Mouse (Mus musculus): Measurements from ENCODE around the gene Lonp2. TPM values are rescaled to one million over a fixed set of nuclear protein-coding genes. Genes with fewer than 3 reads are reported as not detected.

Gene Lonp2
- polyA plus RNA-seq, 1 experiment from 2014 or later, result 56.1 TPM

DNA sequence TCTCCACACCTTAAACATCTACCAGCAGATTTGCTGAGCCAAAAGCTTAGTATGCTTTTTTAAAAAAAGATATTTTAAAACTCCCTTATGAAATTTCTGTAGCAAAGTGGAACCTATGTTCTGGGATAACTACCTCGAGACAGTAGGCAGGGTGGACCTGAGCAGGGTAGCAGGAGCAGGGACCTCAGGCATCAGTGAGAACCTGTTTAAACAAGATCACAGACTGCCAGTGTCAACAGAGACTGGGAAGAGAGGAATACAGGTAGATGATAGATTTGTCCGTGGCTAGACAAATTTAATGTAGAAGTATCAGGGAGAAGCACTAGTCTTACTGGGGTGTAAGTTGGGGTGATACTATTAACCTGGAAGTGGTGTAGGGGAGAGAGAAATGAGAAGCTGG, 10.0 kb upstream of the Lonp2 start:
- Histone ChIP-seq H3K4me3 (ENCODE audit: low read length) (no peak overlapping the region), H3K9me3 (ENCODE audit: control insufficient read depth, low read length) (no peaks in the 10 kb centered on the region; the same call in 1 of the 2 replicates), H3K27ac (ENCODE audit: low read length) (no peak overlapping the region), H3K4me1 (replicated peaks; ENCODE audit: control insufficient read depth, insufficient read depth, low read length) (no peaks in the 10 kb centered on the region), H3K27me3 (ENCODE audit: control insufficient read depth, insufficient read depth, low read depth, low read length) (no peaks in the 10 kb centered on the region), H3K4me2 (ENCODE audit: low read depth, low read length) (no peak overlapping the region), H3K9ac (ENCODE audit: low read length) (no peak overlapping the region), H3K36me3 (ENCODE audit: control insufficient read depth, insufficient read depth, low read length) (no peaks in the 10 kb centered on the region)
- 38% methylated on average over 2 of the region's 2 CpGs for WGBS
- ATAC-seq (ENCODE audit: low read depth), result no peak

DNA sequence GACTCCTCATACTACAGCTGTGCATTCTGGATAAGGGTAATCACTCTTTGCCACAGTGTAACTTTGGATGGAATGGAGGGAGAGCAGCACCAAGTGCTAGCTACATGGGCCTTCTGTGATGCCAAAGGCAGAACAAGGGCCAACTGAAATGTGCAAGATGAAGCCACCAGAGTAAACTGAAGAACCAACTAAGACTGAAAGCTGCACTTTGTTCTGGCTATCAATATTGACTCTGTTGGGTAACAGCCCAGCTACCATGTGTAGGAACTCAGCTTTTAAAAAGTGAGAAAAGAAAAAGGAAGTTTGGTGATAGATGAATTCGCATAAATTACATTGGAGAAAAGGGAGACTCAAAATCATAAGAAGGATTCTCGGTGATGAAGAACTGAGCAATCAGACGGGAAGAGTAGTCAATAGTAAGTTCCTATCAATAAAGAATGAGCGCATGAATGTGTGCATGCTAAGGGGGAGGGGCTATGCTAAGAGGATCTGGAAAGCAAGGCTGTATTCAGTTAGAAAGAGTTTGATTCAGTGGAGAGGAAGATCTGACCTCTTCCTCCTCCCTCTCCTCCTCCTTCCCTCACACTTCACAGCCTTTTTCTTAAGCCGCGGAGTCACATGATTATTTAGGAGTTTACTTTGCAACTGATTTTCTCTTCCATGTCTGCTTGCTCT, 8.6 kb upstream of the Lonp2 start:
- Histone ChIP-seq H3K27ac (ENCODE audit: low read length) (no peak overlapping the region), H3K4me3 (ENCODE audit: low read length) (no peak overlapping the region), H3K27me3 (ENCODE audit: control insufficient read depth, insufficient read depth, low read depth, low read length) (no peaks in the 10 kb centered on the region), H3K9me3 (ENCODE audit: control insufficient read depth, low read length) (no peaks in the 10 kb centered on the region; the same call in 1 of the 2 replicates), H3K36me3 (ENCODE audit: control insufficient read depth, insufficient read depth, low read length) (no peaks in the 10 kb centered on the region), H3K9ac (ENCODE audit: low read length) (no peak overlapping the region), H3K4me1 (replicated peaks; ENCODE audit: control insufficient read depth, insufficient read depth, low read length) (no peaks in the 10 kb centered on the region), H3K4me2 (ENCODE audit: low read depth, low read length) (no peak overlapping the region)
- ATAC-seq (ENCODE audit: low read depth), result no peak
- WGBS, result 79% methylated on average over 6 of the region's 6 CpGs

DNA sequence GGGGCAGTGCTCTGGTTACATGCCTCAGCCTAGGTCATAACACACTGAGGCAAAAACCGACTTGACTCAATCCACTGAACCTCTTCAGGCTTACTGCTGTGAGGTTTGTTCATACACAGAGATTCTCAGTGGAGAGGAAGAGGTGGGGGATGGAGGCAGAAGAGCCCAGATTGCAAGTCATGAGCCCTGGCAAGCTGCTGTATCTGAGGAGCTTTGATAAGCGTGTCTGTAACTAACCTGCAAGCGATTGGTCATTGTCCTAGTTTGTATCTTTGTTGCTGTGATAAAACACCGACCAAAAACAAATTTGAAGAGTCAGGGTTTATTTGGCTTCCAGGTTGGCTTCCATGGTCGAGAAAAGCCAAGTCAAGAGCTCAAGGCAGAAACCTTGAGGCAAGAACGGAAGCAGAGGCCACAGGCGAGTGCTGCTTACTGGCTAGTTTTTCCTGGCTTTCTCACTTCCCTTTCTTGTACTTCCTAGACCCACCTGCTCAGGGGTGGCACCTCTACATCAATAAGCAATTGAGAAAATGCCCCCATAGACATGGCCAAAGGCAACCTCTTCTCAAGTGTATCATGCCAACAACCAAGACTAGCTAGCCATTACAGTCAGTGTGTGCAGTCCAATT, 6.0 kb upstream of the Lonp2 start:
- no peaks in the 10 kb centered on the region for H3K27me3 ChIP-seq (ENCODE audit: control insufficient read depth, insufficient read depth, low read depth, low read length)
- no peaks in the 10 kb centered on the region for H3K9me3 ChIP-seq (ENCODE audit: control insufficient read depth, low read length)
- H3K9ac ChIP-seq (ENCODE audit: low read length), result no peak overlapping the region
- no peaks in the 10 kb centered on the region for H3K4me1 ChIP-seq (replicated peaks; ENCODE audit: control insufficient read depth, insufficient read depth, low read length)
- H3K27ac ChIP-seq (ENCODE audit: low read length), result no peak overlapping the region
- H3K4me2 ChIP-seq (ENCODE audit: low read depth, low read length), result no peak overlapping the region
- H3K36me3 ChIP-seq (ENCODE audit: control insufficient read depth, insufficient read depth, low read length), result no peaks in the 10 kb centered on the region
- ATAC-seq (ENCODE audit: low read depth), result no peak
- H3K4me3 ChIP-seq (ENCODE audit: low read length), result no peak overlapping the region
- WGBS, result 65% methylated on average over 7 of the region's 7 CpGs

DNA sequence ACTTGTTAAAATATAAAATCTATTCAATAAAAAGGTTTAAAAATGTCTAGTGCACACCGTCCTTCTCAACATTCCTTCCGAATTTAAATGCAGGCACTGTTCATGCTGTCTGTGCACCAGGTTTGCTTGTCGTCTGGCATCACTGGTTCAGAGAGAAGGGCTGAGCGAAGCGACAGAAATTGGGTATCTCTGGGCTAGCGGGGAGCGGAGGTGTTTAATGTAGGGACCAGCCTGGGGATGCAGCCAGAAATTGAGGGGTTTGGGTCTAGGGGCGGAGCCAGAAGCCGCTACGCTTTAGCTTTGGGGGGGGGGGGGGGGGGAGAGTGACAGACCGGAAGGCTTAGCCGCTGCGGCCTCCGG, 312 bp upstream of the Lonp2 start:
- H3K36me3 ChIP-seq (ENCODE audit: control insufficient read depth, insufficient read depth, low read length), result no peaks in the 10 kb centered on the region
- no peak for ATAC-seq (ENCODE audit: low read depth)
- no peaks in the 10 kb centered on the region for H3K27me3 ChIP-seq (ENCODE audit: control insufficient read depth, insufficient read depth, low read depth, low read length)
- H3K4me3 ChIP-seq (ENCODE audit: low read length), result peak overlapping the region; percentile 96
- peaks cover 9% of the 10 kb centered on the region for H3K4me1 ChIP-seq (replicated peaks; ENCODE audit: control insufficient read depth, insufficient read depth, low read length)
- peak overlapping the region; percentile 59; the same call in 1 of the 2 replicates for H3K27ac ChIP-seq (ENCODE audit: low read length)
- peak overlapping the region; percentile 77 for H3K9ac ChIP-seq (ENCODE audit: low read length)
- H3K4me2 ChIP-seq (ENCODE audit: low read depth, low read length), result peak overlapping the region; percentile 72
- 1% methylated on average over 13 of the region's 14 CpGs for WGBS
- H3K9me3 ChIP-seq (ENCODE audit: control insufficient read depth, low read length), result no peaks in the 10 kb centered on the region

DNA sequence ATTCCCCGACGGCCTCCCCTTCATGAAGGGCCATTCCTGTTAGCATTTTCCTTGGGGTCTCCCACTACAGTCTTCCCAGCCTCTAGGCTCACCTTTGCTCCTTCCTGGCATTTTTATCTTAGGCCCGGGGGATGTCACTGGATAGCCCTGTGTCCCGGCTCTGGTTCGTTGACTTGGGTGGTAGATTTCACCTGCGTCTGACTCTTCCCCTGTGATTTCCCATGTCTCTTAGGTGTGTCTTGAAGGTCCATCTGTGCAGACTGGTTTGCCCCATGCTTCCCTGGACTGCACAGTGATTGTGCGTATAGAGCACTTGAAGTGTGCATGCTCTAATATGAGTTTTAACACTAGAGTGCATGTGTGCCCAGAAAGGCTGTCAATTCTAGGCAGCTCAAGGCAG, 1.1 kb downstream of the Lonp2 start:
- H3K9ac ChIP-seq (ENCODE audit: low read length), result peak overlapping the region; percentile 82
- 26% methylated on average over 7 of the region's 7 CpGs for WGBS
- no peak overlapping the region for H3K27ac ChIP-seq (ENCODE audit: low read length)
- H3K36me3 ChIP-seq (ENCODE audit: control insufficient read depth, insufficient read depth, low read length), result no peaks in the 10 kb centered on the region
- ATAC-seq (ENCODE audit: low read depth), result no peak
- H3K9me3 ChIP-seq (ENCODE audit: control insufficient read depth, low read length), result no peaks in the 10 kb centered on the region
- no peaks in the 10 kb centered on the region for H3K27me3 ChIP-seq (ENCODE audit: control insufficient read depth, insufficient read depth, low read depth, low read length)
- peak overlapping the region; percentile 96 for H3K4me3 ChIP-seq (ENCODE audit: low read length)
- H3K4me1 ChIP-seq (replicated peaks; ENCODE audit: control insufficient read depth, insufficient read depth, low read length), result peaks cover 9% of the 10 kb centered on the region
- peak overlapping the region; percentile 72 for H3K4me2 ChIP-seq (ENCODE audit: low read depth, low read length)

DNA sequence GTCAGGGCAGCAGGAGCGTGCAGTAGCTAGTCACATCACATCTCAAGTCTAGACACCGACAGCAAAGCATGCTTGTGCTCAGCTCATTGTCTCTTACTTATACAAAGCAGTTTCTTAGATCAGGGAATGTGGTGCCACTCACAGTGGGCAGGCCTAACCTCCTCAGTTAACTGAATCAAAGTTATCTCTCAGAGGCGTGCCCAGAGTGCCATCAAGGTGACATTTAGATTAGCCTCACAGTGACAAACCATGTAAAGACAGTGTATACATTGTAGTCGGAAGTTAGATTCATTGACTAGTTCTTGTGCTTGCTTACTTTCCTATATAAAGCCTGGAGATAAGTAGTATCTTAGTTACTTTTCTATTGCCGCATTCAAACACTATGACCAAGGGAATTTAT, 6.4 kb downstream of the Lonp2 start:
- H3K27me3 ChIP-seq (ENCODE audit: control insufficient read depth, insufficient read depth, low read depth, low read length), result no peaks in the 10 kb centered on the region
- no peak overlapping the region for H3K4me2 ChIP-seq (ENCODE audit: low read depth, low read length)
- ATAC-seq (ENCODE audit: low read depth), result no peak
- peaks cover 4% of the 10 kb centered on the region for H3K4me1 ChIP-seq (replicated peaks; ENCODE audit: control insufficient read depth, insufficient read depth, low read length)
- H3K36me3 ChIP-seq (ENCODE audit: control insufficient read depth, insufficient read depth, low read length), result peaks cover 8% of the 10 kb centered on the region; the same call in 1 of the 2 replicates
- H3K9ac ChIP-seq (ENCODE audit: low read length), result no peak overlapping the region
- WGBS, result 85% methylated on average over 5 of the region's 5 CpGs
- no peaks in the 10 kb centered on the region for H3K9me3 ChIP-seq (ENCODE audit: control insufficient read depth, low read length)
- no peak overlapping the region for H3K4me3 ChIP-seq (ENCODE audit: low read length)
- no peak overlapping the region for H3K27ac ChIP-seq (ENCODE audit: low read length)

DNA sequence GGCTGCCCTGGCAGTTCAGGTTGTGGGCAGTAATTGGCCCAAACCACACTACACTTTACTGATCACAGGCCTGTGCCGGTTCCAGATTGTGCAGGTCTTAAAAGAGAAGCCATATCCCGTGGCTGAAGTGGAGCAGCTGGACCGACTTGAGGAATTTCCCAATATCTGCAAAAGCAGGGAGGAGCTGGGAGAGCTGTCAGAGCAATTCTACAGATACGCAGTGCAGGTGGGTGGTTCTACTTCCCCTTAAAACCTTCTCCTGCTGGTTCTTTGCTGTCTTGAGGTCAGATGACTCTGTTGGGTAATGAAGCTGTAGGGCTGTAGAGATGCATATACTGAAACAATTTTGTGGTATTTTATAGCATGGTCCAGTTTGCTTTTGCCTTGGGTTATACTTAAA, 7.6 kb downstream of the Lonp2 start:
- H3K27me3 ChIP-seq (ENCODE audit: control insufficient read depth, insufficient read depth, low read depth, low read length), result no peaks in the 10 kb centered on the region
- no peak for ATAC-seq (ENCODE audit: low read depth)
- no peak overlapping the region for H3K4me3 ChIP-seq (ENCODE audit: low read length)
- 79% methylated on average over 4 of the region's 4 CpGs for WGBS
- no peak overlapping the region for H3K4me2 ChIP-seq (ENCODE audit: low read depth, low read length)
- H3K9me3 ChIP-seq (ENCODE audit: control insufficient read depth, low read length), result no peaks in the 10 kb centered on the region
- H3K36me3 ChIP-seq (ENCODE audit: control insufficient read depth, insufficient read depth, low read length), result peaks cover 11% of the 10 kb centered on the region
- no peaks in the 10 kb centered on the region for H3K4me1 ChIP-seq (replicated peaks; ENCODE audit: control insufficient read depth, insufficient read depth, low read length)
- no peak overlapping the region for H3K27ac ChIP-seq (ENCODE audit: low read length)
- no peak overlapping the region for H3K9ac ChIP-seq (ENCODE audit: low read length)

DNA sequence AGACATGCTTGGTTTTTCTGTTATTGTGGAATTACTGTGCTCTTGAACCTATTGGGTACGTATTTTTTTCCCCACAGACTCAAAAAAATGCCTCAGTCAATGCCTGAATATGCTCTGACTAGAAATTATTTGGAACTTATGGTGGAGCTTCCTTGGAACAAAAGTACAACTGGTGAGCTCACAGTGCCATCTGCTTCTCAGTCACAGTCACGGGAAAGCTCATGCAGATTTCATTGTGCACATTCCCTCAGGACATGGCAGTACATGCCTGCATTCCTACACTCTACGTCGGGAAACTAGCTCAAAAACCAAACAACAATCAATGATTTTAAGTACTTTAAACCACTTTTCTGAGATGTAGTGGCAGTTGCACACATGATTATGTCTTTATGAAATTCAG, 14.0 kb downstream of the Lonp2 start:
- Histone ChIP-seq H3K4me3 (ENCODE audit: low read length) (no peak overlapping the region), H3K9me3 (ENCODE audit: control insufficient read depth, low read length) (no peaks in the 10 kb centered on the region), H3K4me2 (ENCODE audit: low read depth, low read length) (no peak overlapping the region), H3K36me3 (ENCODE audit: control insufficient read depth, insufficient read depth, low read length) (peaks cover 34% of the 10 kb centered on the region), H3K9ac (ENCODE audit: low read length) (no peak overlapping the region), H3K27ac (ENCODE audit: low read length) (no peak overlapping the region), H3K4me1 (replicated peaks; ENCODE audit: control insufficient read depth, insufficient read depth, low read length) (no peaks in the 10 kb centered on the region), H3K27me3 (ENCODE audit: control insufficient read depth, insufficient read depth, low read depth, low read length) (no peaks in the 10 kb centered on the region)
- ATAC-seq (ENCODE audit: low read depth), result no peak
- 88% methylated on average over 4 of the region's 4 CpGs for WGBS

DNA sequence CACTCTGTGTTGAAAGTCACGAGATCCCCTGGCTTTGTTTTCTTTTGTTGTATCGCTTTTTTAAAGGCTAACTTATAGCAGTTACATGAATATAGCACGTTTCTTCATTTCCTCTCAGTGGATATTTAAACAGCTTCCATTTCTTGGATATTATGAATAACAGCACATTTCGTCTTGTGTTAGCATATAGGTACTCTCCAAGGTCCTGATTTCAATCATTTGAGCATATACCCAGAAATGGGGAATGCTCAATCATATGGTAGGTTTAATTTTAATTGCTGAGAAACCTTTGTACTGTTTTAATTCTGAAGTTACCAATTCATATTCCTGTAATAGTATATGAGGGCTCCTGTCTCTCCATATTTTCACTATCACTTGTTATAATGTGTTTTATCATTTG, 15.1 kb downstream of the Lonp2 start:
- H3K4me1 ChIP-seq (replicated peaks; ENCODE audit: control insufficient read depth, insufficient read depth, low read length), result no peaks in the 10 kb centered on the region
- peaks cover 32% of the 10 kb centered on the region for H3K36me3 ChIP-seq (ENCODE audit: control insufficient read depth, insufficient read depth, low read length)
- no peak for ATAC-seq (ENCODE audit: low read depth)
- no peaks in the 10 kb centered on the region for H3K27me3 ChIP-seq (ENCODE audit: control insufficient read depth, insufficient read depth, low read depth, low read length)
- H3K9me3 ChIP-seq (ENCODE audit: control insufficient read depth, low read length), result no peaks in the 10 kb centered on the region
- no peak overlapping the region for H3K4me3 ChIP-seq (ENCODE audit: low read length)
- no peak overlapping the region for H3K4me2 ChIP-seq (ENCODE audit: low read depth, low read length)
- no peak overlapping the region for H3K27ac ChIP-seq (ENCODE audit: low read length)
- no peak overlapping the region for H3K9ac ChIP-seq (ENCODE audit: low read length)
- 79% methylated on average over 4 of the region's 4 CpGs for WGBS
